Mouse (Mus musculus): ENCODE results near the gene Cpa4. TPM values are rescaled to one million over a fixed set of nuclear protein-coding genes. Genes with fewer than 3 reads are reported as not detected.

Cpa4 gene
- polyA plus RNA-seq, 2 experiments: 0.05 to 0.07 TPM

DNA sequence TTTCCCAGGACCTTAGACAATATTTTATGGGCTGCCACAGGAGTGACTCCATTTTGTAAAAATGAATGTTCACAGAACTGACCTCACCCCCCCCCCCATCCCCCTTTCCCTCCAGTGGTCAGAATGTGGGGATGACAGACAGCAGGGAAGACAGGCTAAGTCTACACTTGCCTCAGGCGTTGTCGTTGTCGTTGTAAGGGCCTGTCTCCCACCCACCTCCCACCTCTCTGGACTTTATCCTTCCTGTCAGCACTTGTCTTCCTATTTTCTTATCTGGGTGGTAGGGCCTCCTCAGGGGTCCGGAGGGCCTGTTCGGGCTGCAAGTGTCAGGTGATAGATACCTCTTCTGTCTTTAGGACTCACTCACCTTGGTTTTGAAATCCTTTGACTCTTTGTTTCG lies 25.9 kb upstream of the Cpa4 start:
- Histone ChIP-seq H3K9ac (replicated peaks) (no peak overlapping the region), H3K27me3 (ENCODE audit: control insufficient read depth, insufficient read depth, low read length) (peaks cover 15% of the 10 kb centered on the region), H3K27ac (no peak overlapping the region), H3K36me3 (replicated peaks; ENCODE audit: control insufficient read depth, insufficient read depth, low read depth) (no peaks in the 10 kb centered on the region), H3K9me3 (ENCODE audit: control insufficient read depth, low read length) (no peaks in the 10 kb centered on the region), H3K4me2 (ENCODE audit: low read depth) (no peak overlapping the region), H3K4me1 (replicated peaks; ENCODE audit: control insufficient read depth in 2 of 2, insufficient read depth in 2 of 2, low read length in 1 of 2) (peaks cover 0 to 9% of the 10 kb centered on the region in 2 experiments; a peak in 2 of 4 replicates), H3K4me3 (ENCODE audit: insufficient read depth in 1 of 2, low read depth in 2 of 2, low read length in 2 of 2) (no peak overlapping the region)
- no peak for DNase-seq (ENCODE audit: low read depth in 3 of 3, low spot score in 3 of 3)
- no peak for ATAC-seq (ENCODE audit: insufficient read depth)
- TF ChIP-seq EP300 (IDR thresholded peaks at IDR 0.05; ENCODE audit: low read depth): no peak
- no peak for TF ChIP-seq CTCF (IDR thresholded peaks at IDR 0.05; ENCODE audit: low read depth)
- 23% methylated on average over 6 of the region's 6 CpGs for WGBS (ENCODE audit: insufficient replicate concordance)

DNA sequence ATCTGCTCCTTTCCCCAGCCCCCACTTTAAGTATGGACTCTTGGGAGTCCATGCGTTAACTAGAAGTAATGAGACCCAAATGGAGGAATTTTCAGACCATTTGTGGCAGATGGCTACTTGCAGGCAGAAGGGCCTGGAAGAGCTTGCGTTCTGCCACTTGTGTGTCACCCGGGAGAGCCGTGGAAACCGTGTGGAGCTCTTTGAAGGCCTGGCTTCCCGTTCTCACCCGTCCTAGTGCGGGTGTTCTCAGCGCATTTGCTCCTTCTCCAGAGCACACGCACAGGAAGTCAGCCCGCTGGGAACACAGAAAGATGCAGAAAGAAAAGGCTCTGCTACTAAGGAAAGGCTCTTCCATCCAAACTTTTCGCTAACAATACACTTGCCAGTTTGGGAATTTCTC lies 25.1 kb upstream of the Cpa4 start:
- no peak overlapping the region for H3K4me3 ChIP-seq (ENCODE audit: insufficient read depth in 1 of 2, low read depth in 2 of 2, low read length in 2 of 2)
- WGBS (ENCODE audit: insufficient replicate concordance): 28% methylated on average over 12 of the region's 12 CpGs

DNA sequence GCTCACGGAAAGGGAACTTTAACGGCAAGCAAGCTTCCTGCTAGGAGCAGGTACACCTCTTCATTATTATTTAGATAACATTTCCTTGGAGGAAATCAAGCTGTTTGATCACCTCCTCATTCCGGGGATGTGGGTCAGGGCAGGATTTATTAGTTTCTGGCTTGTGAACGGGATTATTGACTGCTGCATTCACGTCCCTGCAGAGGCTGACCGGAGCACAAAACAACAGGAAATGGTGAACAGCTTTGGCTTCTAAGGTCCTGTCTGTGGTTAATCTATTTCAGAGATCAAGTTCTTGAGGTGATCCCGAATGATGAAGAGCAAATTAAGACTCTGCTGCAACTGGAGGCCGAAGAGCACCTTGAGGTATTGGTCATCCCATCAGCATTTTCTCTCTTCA lies 24.3 kb upstream of the Cpa4 start:
- Histone ChIP-seq H3K36me3 (replicated peaks; ENCODE audit: control insufficient read depth, insufficient read depth, low read depth) (no peaks in the 10 kb centered on the region), H3K4me2 (ENCODE audit: low read depth) (no peak overlapping the region), H3K9me3 (ENCODE audit: control insufficient read depth, low read length) (no peaks in the 10 kb centered on the region), H3K4me1 (replicated peaks; ENCODE audit: control insufficient read depth in 2 of 2, insufficient read depth in 2 of 2, low read length in 1 of 2) (peaks cover 0 to 7% of the 10 kb centered on the region in 2 experiments; a peak in 1 of 4 replicates), H3K27ac (no peak overlapping the region), H3K27me3 (ENCODE audit: control insufficient read depth, insufficient read depth, low read length) (peaks cover 23% of the 10 kb centered on the region), H3K9ac (replicated peaks) (no peak overlapping the region), H3K4me3 (ENCODE audit: insufficient read depth in 1 of 2, low read depth in 2 of 2, low read length in 2 of 2) (no peak overlapping the region)
- ATAC-seq (ENCODE audit: insufficient read depth) (no peak), DNase-seq (ENCODE audit: low read depth in 3 of 3, low spot score in 3 of 3) (no peak)
- TF ChIP-seq EP300 (IDR thresholded peaks at IDR 0.05; ENCODE audit: low read depth) (no peak), CTCF (IDR thresholded peaks at IDR 0.05; ENCODE audit: low read depth) (no peak)
- 17% methylated on average over 8 of the region's 8 CpGs for WGBS (ENCODE audit: insufficient replicate concordance)

More for the DNA sequence above, 25.1 kb upstream of the Cpa4 start:
- TF ChIP-seq CTCF (IDR thresholded peaks at IDR 0.05; ENCODE audit: low read depth): no peak
- no peak for TF ChIP-seq EP300 (IDR thresholded peaks at IDR 0.05; ENCODE audit: low read depth)
- no peak overlapping the region for H3K27ac ChIP-seq
- H3K36me3 ChIP-seq (replicated peaks; ENCODE audit: control insufficient read depth, insufficient read depth, low read depth): no peaks in the 10 kb centered on the region
- no peaks in the 10 kb centered on the region for H3K9me3 ChIP-seq (ENCODE audit: control insufficient read depth, low read length)
- peaks cover 0 to 11% of the 10 kb centered on the region in 2 experiments; a peak in 2 of 4 replicates for H3K4me1 ChIP-seq (replicated peaks; ENCODE audit: control insufficient read depth in 2 of 2, insufficient read depth in 2 of 2, low read length in 1 of 2)
- no peak overlapping the region for H3K4me2 ChIP-seq (ENCODE audit: low read depth)
- no peak for DNase-seq (ENCODE audit: low read depth in 3 of 3, low spot score in 3 of 3)
- H3K9ac ChIP-seq (replicated peaks): no peak overlapping the region
- ATAC-seq (ENCODE audit: insufficient read depth): no peak
- H3K27me3 ChIP-seq (ENCODE audit: control insufficient read depth, insufficient read depth, low read length): peaks cover 18% of the 10 kb centered on the region

DNA sequence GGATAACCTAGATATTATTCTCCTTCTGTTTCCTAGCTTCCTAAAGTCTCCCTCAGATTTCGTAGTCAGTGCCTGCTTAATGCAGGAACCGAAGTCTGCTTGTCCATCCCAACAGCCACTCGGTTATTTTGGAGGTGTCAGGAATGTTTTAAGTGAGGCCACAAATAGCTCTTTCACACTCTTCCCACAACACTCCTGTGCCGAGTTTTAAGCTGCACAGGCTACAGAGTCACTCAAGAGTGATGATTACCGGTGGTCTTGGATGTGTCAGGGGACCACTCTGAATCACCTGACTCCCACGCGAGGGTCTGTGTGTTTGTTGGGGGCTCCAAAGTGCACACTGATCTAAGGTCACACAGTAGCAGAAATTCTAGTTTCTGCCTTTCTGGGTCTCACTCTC lies 22.5 kb upstream of the Cpa4 start:
- Histone ChIP-seq H3K4me3 (ENCODE audit: insufficient read depth in 1 of 2, low read depth in 2 of 2, low read length in 2 of 2) (no peak overlapping the region), H3K9me3 (ENCODE audit: control insufficient read depth, low read length) (no peaks in the 10 kb centered on the region), H3K4me2 (ENCODE audit: low read depth) (no peak overlapping the region), H3K27me3 (ENCODE audit: control insufficient read depth, insufficient read depth, low read length) (peaks cover 31% of the 10 kb centered on the region), H3K9ac (replicated peaks) (no peak overlapping the region), H3K4me1 (replicated peaks; ENCODE audit: control insufficient read depth in 2 of 2, insufficient read depth in 2 of 2, low read length in 1 of 2) (peaks cover 0 to 11% of the 10 kb centered on the region in 2 experiments; a peak in 1 of 4 replicates), H3K36me3 (replicated peaks; ENCODE audit: control insufficient read depth, insufficient read depth, low read depth) (no peaks in the 10 kb centered on the region), H3K27ac (no peak overlapping the region)
- no peak for TF ChIP-seq CTCF (IDR thresholded peaks at IDR 0.05; ENCODE audit: low read depth)
- 64% methylated on average over 7 of the region's 7 CpGs for WGBS (ENCODE audit: insufficient replicate concordance)
- no peak for DNase-seq (ENCODE audit: low read depth in 3 of 3, low spot score in 3 of 3)
- no peak for ATAC-seq (ENCODE audit: insufficient read depth)

DNA sequence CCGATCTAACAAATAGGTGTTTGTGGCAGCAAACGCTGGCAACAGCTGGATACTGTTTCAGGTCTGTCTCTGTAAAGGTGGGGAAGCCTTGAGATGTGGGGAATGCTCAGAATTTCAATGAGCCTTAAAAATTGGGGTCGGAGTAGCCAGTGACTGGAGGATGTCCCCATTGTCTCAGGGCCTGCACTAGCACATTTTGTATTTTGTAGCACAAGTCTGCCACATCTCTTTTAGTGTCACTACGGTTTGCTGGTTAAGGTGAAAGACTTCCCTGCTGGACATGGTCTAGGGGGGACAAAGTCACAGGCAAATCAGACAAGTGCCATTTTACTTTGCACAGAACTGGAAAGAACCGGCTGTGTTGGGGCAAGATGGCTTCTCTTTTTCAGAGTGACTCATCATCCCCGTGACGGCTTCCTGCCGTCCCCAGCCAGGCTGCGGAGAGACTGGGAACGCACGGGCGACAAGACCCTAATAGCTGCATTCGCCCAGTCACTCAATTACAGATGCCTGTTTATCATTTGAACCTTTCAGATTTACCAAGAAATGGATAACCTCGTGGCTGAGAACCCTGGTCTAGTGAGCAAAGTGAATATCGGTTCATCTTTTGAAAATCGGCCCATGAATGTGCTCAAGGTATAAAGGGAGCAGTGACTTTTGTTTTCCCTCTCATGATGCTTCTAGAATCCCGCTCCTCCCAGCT lies 21.4 kb upstream of the Cpa4 start:
- H3K27ac ChIP-seq: no peak overlapping the region
- ATAC-seq (ENCODE audit: insufficient read depth) (no peak), DNase-seq (ENCODE audit: low read depth in 3 of 3, low spot score in 3 of 3) (peak in 1 of 3 experiments; percentile 14)
- H3K4me2 ChIP-seq (ENCODE audit: low read depth): peak overlapping the region; percentile 44
- no peaks in the 10 kb centered on the region for H3K36me3 ChIP-seq (replicated peaks; ENCODE audit: control insufficient read depth, insufficient read depth, low read depth)
- H3K27me3 ChIP-seq (ENCODE audit: control insufficient read depth, insufficient read depth, low read length): peaks cover 32% of the 10 kb centered on the region
- WGBS (ENCODE audit: insufficient replicate concordance): 14% methylated on average over 17 of the region's 17 CpGs
- no peaks in the 10 kb centered on the region for H3K9me3 ChIP-seq (ENCODE audit: control insufficient read depth, low read length)
- peaks cover 0 to 11% of the 10 kb centered on the region in 2 experiments; a peak in 1 of 4 replicates for H3K4me1 ChIP-seq (replicated peaks; ENCODE audit: control insufficient read depth in 2 of 2, insufficient read depth in 2 of 2, low read length in 1 of 2)
- no peak for TF ChIP-seq CTCF (IDR thresholded peaks at IDR 0.05; ENCODE audit: low read depth)
- TF ChIP-seq EP300 (IDR thresholded peaks at IDR 0.05; ENCODE audit: low read depth): no peak
- H3K9ac ChIP-seq (replicated peaks): no peak overlapping the region
- no peak overlapping the region; a peak in 1 of 4 replicates for H3K4me3 ChIP-seq (ENCODE audit: insufficient read depth in 1 of 2, low read depth in 2 of 2, low read length in 2 of 2)
